Mouse (Mus musculus) right cerebral cortex, postnatal 4 days (tissue): ENCODE results near the gene Snapc5.
"Not testable (repeated sequence)": the region's sequence is repeated elsewhere in the genome, so short reads cannot be mapped to it uniquely, and the experiment has no call there.

Experiments
- DNase-seq: peaks from one replicate; pipeline ENCODE4 v3.0.0-alpha.2; 2022

Snapc5 gene

DNA sequence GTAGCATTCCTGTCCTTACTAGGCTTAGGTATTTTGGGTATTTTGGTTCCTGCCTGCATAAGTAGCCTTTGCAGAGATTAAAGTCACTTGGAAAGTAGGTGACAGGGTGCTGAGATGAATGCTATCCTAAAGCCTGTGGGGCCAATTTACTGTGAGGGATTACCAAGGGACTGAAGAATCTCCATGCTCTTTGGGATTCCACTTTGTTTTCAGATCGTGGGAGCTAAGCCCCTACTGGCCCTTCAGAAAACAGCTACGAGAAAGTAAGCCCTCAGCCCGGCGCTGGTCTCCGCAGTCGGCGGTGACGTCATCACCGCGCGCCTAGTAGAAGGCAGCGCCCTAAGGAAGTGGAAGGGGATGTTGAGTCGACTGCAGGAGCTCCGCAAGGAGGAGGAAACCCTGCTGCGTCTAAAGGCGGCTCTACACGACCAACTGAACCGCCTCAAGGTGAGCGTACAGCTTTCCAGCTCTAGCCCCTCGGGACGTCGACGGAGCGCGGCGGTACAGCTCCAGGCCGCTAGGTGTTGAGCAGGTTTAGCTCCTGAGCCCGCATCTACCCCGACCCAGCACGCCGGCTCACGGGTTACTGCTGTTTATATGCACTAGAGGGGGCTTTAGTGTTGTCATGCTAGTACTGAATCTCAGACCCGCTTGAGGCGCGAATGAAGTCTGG is at the start of gene Snapc5:
TSS of gene Snapc5 (plus strand) at position 301 of the 673 bp plus-strand sequence.
- peak; percentile 91 for DNase-seq

DNA sequence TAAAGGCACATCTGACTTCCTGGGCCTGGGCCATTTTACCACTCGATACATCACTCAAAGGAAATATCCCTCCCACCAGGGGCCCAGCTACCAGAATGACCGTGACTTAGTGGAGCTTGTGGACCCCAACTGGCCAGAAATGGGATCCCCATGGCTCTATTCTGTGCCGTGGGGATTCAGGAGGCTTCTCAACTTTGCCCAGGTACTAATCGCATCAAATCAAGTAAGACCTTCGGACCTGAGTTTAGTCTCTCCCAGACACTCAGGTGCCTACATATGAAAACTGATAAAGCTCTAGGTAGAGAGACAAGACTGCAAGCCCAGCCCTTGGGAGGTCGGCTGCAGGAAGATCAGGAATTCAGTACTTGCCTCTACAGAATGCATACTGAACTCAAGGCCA is 47.5 kb upstream of the Snapc5 start:
- no peak for DNase-seq

DNA sequence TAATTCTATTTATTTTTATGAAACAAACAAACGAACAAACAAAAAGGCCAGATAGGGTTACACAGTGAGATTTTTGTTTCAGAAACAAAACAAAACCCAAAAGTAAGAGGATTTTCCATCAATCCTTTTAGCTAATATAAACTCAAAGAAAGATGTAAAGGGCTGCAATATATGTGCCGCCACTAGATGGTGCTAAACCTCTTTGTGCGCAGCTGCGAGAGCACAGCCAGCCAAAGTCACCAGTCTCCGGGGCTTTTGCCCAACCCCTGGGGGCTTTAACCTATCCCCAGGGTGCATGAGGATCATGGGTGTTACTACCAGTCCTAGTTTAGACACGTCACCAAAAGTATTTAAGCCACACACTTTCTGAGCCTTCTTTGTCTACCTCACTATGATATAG is 40.2 kb upstream of the Snapc5 start:
- peak; percentile 68 for DNase-seq

DNA sequence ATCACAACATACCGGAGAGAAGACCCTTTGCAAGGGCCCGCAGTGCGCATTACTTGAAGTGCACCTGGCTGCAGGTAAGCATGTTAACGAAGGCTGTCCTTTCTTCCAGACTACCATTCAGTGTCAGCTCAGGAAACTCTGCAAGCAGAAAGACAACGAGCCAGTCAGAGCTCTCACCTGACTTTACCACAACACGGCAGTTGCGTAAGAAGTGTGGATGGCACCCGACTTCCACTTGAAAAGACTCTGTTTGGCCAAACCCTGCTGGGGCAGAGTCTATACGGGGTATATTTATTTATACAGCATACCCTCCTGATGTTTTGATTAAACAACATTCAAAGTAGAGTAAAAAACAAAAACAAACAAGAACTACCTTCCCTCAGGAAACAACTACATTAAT is 39.2 kb upstream of the Snapc5 start:
- DNase-seq, result no peak

DNA sequence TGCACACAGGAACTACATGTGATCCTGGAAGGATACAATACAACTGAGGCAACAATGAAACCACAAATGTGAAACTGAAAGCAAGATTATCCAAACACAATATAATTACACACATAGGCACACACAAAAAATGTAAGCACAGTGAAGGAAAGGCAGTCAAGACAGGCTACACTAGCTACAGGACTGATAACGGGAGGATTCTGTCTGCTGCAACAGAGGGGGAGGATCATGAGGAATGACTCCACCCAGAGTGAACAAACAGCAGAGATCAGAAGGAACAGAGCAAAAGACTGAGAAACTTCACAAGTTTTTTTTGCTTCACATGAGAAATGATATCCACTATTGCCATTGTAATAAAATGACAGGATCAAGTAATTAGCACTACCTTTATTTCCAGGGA is 22.4 kb upstream of the Snapc5 start:
- DNase-seq, result no peak

DNA sequence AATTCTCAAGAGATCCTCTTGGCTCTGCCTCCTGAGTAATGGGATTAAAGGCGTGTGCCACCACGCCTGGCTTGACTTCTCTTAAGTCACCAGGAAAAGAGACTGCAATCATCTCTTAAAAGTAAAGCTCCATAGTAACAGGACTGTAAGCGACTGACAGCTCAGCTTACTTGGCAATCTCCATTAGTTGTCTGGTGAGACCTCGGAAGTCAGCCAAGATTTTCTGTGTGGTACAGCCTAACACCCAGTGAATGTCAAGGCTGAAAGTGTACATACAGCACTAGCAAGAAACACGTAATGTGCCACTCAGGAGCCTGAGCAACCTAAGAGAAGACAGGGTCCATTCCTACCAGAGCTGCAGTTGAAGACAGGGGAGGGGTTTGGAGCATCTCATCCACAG is 18.6 kb upstream of the Snapc5 start:
- DNase-seq, result no peak

DNA sequence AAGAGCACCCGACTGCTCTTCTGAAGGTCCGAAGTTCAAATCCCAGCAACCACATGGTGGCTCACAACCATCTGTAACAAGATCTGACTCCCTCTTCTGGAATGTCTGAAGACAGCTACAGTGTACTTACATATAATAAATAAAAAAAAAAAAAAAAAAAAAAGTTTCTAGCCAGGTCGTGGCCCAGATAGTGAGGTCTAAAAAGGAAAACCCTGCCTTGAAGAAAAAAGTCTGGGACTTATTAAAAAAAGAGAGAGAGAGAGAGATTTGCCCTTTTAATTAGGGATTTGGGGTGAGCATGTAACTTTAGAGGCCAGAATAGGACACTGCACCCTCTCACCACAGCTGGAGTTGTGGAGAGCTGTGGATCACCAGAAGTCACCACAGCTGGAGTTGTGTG is 9.1 kb upstream of the Snapc5 start:
- not testable (repeated sequence) for DNase-seq

DNA sequence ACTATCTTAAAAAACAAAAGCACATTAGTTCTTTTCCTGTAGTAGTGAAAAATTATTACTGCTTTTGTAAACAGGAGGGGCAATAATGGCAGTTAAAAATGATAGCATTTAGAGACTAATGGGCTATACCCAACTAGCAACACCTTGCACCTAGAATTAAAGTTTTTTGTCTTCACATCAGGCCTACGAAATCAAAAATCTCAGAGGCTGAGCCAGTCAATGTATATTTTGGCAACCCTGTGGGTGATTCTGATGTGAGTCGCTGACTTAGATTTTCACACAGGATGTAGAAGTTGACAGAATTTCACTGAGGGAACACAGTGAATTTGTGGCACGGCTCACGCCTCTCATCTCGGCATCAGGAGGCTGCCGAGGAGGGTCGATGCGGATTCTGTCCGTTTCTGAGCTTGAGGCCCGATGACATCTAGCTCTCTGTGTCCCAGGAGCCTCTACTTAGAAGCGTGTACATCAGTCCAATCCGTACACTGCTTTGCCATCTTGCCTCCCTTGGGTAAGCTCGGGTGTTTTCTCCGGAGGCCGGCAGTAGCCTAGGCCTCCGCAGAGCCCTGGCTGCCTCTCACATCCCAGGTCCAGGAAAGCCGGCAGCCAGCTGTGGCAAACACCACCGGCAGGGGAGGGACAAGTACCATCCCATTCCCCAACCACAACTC is 6.8 kb upstream of the Snapc5 start:
- no peak for DNase-seq

DNA sequence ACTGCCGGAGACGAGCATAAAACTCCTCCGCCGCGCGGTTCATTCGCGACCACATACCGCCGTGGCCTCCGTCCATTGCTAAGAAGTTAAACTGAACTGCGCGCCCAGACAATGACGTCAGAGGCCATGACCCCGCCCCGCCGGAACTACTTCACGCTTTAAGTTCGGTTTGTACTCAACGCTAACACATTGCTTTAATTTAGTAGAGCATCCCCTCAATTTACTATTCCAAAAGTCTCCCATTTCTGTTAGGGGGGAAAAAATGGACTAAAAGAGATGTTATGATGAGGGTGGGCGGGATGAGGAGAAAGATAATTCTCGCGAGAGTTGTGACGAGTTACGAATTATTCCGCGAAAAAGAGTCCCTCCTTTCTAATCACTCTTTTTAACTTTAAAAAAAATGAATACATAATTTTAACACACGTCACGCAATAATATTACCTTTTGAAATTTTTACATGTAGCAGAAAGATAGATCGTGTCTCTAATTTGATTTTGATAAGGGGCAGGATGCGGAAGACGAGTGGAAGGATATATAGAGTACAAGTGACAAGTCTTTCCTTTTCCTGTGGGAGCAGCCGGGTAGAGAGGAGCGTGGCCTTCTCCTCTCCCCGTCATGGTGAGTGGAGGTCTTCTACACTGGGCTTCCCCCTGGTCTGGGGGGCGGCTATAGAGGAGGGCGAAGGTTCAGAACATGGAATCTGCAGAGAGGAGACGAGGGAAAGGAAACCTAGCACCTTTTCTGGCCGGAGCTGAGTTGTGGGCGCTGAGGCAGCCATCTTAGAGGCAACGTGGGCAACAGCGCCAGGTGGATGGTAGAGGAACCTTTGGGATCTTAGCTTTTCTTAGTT is 6.0 kb upstream of the Snapc5 start, which contains the start of the genes Zwilch and Rpl4:
TSS of gene Zwilch (minus strand) at position 289 of the 850 bp plus-strand sequence.
TSS of gene Rpl4 (plus strand) at position 560 of the 850 bp plus-strand sequence.
- peak; percentile 86 for DNase-seq

DNA sequence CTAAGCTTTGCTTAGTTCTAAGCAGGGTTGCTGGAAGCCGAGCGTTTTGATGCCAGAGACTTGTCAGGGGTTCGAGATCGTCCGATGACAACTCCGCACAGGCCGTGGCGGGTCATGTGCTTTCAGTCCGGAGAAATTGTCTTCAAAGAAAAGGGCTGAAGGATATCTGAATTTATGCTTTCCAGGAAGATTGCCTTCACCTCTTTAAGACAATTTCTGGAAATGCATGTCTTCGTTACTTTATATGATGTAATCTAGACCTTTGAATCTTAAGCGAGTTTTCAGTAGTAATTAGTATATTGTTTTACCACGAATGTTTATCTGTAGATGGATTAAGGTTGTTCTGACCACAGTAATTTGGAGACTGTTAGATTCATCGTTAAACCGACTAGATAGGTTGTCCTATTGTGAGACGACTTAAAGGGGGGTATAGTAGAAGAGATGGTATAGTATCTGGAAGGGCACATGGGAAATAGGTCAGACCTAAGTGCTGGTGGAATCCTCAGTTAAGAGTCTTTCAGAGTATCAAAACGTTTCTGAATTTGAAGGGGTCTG is 5.3 kb upstream of the Snapc5 start:
- no peak for DNase-seq

DNA sequence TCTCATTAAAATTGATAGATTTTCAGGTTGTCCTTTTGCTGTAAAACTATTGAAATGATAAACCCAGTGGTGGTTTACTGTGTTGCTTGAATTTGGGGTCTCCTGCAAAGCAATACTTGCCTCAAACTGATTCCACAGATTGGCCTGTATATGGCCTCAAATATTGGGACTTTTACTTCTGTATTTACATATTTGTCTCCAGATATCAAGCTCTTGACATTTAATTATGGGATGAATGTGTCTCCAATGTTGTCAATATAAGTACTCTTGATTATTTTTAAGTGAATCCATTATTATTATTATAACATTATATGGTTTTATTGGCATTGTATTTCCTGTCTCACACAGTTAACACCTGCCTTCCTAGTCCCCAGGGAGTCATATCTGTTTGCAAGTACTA is 4.7 kb upstream of the Snapc5 start:
- no peak for DNase-seq

DNA sequence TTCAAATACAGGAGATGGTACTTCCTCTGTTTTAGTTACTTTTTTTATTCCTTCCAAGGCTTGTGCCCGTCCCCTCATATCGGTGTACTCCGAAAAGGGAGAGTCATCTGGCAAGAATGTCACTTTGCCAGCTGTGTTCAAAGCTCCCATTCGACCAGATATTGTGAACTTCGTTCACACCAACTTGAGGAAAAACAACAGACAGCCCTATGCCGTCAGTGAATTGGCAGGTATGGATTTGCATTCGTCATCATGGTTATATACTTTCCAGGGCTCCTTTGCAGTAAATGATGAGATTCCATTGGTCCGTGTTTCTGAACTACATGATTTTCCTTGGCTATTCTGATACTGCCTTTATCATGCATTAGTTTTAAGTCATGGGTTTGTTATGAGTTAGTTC is 4.3 kb upstream of the Snapc5 start:
- DNase-seq, result no peak

DNA sequence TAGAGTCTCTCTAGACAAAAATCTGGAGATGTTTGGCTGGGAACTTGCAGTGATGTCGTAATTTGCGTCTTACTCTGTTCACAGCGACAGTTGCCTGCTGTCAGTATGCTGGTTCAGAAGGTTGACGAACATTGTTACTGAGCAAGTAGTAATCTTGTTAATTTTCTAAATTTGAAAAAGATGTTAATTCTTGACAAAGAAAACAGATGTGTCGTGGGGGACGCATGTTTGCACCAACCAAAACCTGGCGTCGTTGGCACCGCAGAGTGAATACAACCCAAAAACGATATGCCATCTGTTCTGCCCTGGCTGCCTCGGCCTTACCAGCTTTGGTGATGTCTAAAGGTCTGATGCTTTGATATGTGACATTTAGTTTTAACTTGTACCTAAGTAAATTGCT is 3.7 kb upstream of the Snapc5 start:
- DNase-seq, result no peak

DNA sequence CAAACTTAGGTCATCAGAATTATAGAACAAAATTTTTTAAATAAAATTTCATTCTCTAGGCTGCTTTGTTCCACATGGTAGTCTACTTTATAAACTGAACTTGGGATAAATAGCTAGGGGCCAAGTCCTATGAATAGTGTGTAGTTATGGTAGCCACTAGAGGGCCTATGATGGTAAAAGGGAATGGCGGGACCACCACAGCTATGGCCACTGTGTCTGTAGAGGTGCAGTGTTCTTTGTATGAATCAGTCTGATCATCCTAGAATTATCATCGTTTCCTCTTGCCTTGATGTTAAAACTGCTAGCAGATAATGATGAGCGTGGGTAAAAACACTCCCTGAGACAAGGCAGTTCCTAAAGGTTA is 482 bp upstream of the Snapc5 start:
- DNase-seq, result no peak

DNA sequence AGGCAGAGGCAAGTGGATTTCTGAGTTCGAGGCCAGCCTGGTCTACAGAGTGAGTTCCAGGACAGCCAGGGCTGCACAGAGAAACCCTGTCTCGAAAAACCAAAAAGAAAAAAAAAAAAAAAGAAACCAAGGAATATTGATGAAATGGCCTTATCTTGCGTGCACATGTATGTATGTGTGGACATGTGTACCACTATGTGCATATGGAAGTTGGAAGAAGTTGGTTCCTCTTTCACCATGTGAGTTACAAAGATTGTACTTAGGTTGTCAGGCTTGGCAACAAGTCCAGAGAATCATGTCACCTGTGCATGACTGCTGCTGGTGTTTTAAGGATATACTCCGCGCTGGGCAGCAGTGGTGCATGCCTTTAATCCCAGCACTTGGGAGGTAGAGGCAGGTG is 4.2 kb downstream of the Snapc5 start:
- DNase-seq, result not testable (repeated sequence)

DNA sequence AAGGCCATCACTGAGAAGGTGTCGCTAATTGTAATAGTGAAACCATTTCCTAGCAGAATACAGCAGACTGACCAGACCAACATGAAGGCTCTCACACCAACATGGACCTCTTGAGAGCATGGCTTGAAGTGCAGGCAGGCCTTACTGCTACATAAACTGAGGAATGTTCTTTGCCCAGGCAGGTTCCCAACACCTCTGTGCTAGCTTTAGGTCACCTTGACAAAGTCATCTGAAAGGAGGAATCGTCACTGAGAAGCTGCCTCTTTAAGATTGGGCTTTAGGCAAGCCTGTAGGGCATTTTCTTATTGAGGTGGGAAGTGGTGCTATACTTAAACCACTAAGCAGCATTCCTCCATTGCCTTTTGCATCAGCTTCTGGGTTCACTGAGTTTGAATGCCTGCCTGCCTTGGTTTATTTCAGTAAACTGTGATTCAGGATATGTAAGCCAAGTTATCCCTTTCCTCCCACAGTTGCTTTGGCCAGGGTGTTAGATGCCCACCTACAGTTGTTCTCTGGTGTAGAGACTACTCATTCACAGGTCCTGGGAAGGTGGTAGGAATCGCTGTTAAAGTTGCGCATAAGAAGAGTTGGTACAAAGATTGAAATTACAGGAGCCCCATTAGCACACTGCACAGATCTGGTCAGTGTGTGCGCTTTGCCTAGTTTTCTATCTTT is 5.2 kb downstream of the Snapc5 start:
- no peak for DNase-seq

DNA sequence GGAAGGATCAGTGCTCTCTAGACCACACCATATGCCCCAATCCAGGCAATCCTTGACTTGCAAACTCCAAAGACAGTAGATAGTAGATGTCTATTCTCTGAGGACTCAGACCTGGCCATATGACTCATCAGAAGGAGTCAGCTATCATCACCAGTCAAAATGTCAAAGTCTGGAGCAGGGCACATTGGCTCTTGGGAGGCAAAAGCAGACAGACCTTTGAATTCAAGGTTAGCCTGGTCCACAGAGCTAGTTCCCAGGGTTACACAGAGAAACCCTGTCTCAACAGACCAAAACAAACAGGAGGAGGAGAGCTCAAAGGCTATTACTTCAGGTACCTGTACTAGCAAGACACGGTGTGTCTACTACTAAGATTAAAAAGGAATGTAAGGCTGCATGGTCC is 14.8 kb downstream of the Snapc5 start:
- DNase-seq, result no peak

DNA sequence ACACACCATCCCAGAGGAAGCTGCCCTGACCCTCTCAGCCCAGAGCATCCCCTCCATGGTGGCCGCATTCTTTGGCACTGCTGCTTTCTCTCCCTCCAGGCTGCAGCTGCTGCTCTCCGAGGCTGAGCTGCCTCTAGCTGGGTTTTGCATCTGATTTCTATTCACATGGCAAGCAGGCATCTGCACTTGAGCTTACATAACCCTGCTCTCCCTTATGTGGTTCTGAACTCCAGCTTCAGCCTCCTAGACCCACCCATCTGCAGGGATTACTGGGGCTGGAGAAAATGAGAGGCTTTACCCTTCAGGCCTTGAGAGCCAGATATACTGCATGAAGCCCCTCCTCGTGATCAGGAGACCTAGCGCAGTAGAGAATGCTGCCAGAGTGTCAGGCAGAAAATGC is 16.5 kb downstream of the Snapc5 start:
- DNase-seq, result no peak

DNA sequence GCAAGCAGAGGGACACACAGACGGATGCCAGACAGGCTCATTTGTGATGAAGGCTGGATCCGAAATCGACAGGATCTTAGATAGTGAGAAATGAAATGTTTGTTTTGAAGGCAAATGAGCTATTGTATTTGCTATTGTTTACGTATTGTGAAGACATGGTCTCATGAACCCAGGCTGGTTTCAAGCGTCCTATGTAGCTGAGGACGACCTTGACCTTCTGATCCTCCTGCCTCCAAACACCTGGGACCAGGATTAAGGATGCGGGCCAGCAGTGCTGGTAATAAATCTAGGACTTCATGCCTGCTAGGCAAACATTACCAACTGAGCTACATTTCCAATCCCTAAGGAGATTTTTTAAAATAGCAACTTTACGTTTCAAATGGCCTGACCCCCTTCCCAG is 18.4 kb downstream of the Snapc5 start:
- DNase-seq, result no peak

DNA sequence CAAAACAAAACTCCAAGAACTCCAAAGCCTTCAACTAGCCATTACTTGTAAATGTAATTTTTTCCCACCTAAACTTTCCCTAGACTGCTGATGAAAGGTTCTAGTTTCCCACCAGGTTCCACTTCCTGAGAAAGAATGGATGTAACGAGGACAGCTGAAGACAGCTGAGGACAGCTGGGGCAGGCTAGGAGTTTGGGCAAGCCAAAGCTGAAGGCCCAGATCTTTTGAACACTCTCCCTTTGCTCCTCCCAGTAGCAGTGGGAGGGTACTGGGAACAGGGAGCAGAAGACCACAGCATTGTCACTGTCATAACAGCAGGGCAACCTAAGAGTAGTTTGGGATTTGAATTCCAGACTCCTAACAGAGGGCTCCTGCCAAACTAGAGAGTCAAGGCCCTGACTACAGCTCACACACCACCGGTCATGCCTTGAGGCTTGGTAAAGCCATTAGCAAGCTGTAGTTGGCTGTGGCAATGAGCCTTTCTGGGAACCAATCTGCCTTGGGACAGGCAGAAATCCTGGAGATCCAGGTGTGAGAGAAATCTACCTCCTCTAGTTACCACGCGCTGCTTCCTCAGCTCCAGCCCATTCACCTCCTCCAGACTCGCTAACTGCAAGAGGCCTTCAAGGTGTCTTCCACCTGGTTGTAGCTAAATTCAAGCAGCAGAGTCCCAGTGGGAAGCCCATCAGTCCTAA is 19.1 kb downstream of the Snapc5 start:
- no peak for DNase-seq

DNA sequence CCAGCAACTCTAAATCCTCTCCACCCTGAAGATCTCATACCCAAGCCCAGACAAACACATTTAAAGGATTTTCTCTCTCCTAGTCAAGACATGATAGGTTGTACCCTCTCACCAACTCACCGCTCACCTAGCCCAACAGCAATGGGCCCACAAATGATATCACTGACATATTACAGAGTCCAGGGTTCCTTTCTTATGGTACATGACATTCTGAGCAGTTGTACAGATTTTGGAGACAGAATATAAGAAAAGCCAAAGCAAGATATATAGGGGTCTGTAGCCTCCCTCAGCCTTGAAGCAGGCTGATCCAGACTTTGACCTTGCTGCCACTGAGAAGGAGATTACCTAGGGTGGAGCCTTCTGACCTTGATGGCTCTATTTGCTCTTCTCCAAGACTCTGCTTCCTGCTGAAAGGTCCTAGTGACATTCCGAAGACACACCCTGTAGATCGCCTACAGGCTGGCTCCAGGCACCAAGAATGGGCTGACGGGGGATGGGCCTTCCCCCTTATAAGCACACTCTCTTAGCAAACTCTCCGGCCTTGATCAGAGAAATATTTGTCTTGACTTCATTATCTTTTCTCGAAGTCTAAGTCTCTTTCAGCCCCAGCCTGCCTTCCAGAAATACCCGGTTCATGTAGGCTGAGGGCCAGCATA is 19.8 kb downstream of the Snapc5 start:
- not testable (repeated sequence) for DNase-seq

DNA sequence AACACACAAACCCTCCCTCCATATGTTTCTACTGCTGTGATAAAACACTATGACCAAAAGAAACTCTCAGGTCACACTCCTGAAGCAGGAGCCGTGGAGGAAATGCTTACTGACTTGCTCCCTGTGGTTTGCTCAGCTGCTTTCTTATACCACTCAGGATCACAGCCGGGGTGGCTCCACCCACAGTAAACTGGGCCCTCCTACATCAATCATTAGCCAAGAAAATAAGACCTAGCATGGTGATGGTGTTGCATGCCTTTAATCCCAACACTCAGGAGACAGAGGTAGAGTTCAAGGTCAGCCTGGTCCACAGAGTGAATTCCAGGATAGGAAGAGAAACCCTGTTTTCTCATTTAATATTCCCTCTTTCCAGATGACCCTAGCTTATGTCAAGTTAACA is 20.8 kb downstream of the Snapc5 start:
- DNase-seq, result no peak
